In genomic region chr11:67163701-67164100, GRCm38 (mm10) we compare ENCODE assay signal across 30 mouse cellular contexts. TPM values are rescaled to one million over a fixed set of nuclear protein-coding genes. Genes with fewer than 3 reads are reported as not detected.
A peak's percentile ranks its signal among the peaks of the same experiment; 100 is the strongest.
DNase-seq lines count a peak whose midpoint lies in the region; TF ChIP-seq lines count a peak whose summit lies in the region.
"Had no signal": no experiment of that assay in that cellular context is flagged by ENCODE, and none has a peak within 500 bp of the region (broad histone marks: within the 10 kb centered on the region; RNA-seq: fewer than 3 reads in every experiment).

No protein-coding gene starts in this region.

- peak overlapping the region; percentile 40 for H3K27ac ChIP-seq in cortical plate, adult 2 months (ENCODE audit: insufficient read depth, low read length)
- H3K27ac ChIP-seq: hindbrain, embryonic 14.5 days; limb, embryonic 12.5 days; midbrain, embryonic 10.5 days; neural tube, embryonic 15.5 days had no signal

- no peak overlapping the region for H3K4me3 ChIP-seq in cortical plate, adult 2 months (ENCODE audit: insufficient read depth, low read length)
- H3K4me3 ChIP-seq: limb, embryonic 12.5 days; midbrain, embryonic 10.5 days; neural tube, embryonic 15.5 days had no signal

- no peaks in the 10 kb centered on the region for H3K4me1 ChIP-seq in cortical plate, adult 2 months (ENCODE audit: control insufficient read depth, insufficient read depth, low read length)
- H3K4me1 ChIP-seq: limb, embryonic 12.5 days; midbrain, embryonic 10.5 days; neural tube, embryonic 15.5 days had no signal

- intact Hi-C loops in left cerebral cortex, postnatal 4 days (cut with DNase I) = no loop called here

- TF ChIP-seq CTCF in cortical plate, adult 2 months (IDR thresholded peaks at IDR 0.05; ENCODE audit: extremely low read depth, insufficient read depth, low read length) = no peak

- DNase-seq in left cerebral cortex, adult 11 months (ENCODE audit: low spot score) = peak; percentile 23
- no peak for DNase-seq in left cerebral cortex, postnatal 4 days
- peak; percentile 33 for DNase-seq in ZHBTc4 (ENCODE audit: low read depth, low spot score)
- DNase-seq in left cerebral cortex, adult 9 months (ENCODE audit: low spot score in 2 of 2) = peak; percentile 38 to 56
- DNase-seq in layer of hippocampus, adult 8-10 months (ENCODE audit: low spot score in 2 of 2) = no peak
- no peak for DNase-seq in cerebellum, adult 9-11 months
- DNase-seq: adrenal gland, adult 8-10 months; B cell, adult 2 months; cerebellum, adult 2 months; forebrain, postnatal 0 days; gastrocnemius, postnatal 36 days; heart, postnatal 4 days; kidney, adult 18-20 months; kidney, postnatal 4 days; layer of hippocampus, adult 9-11 months; liver, postnatal 0 days; lung, postnatal 10 days; thymus, adult 2 months; thymus, postnatal 4 days had no signal

- no peak for TF ChIP-seq POLR2A in cortical plate, adult 2 months (IDR thresholded peaks at IDR 0.05; ENCODE audit: extremely low read depth, insufficient read depth, low read length)

RNA-seq across cellular contexts. Expression of gene Myh2, which starts 7.1 kb away (rescaled TPM):
- total RNA-seq in left cerebral cortex, postnatal 4 days (2021) = under 1 TPM; 0.48 to 0.56 TPM
- 0.44 and 0.47 TPM in 2 replicates for polyA plus RNA-seq in cortical plate, adult 2 months (2012; rRNA removed)
- total RNA-seq in layer of hippocampus, adult 8-10 months (2022) = under 1 TPM; 0.19 to 0.61 (median 0.29) TPM
- total RNA-seq: adrenal gland, adult 8-10 months had no signal
- polyA plus RNA-seq: cerebellum, adult 2 months; G1E; inflammation-experienced regulatory T-cells, adult 6 months; kidney, embryonic 16.5 days; liver, embryonic 11.5 days; liver, postnatal 0 days; Patski; small intestine, adult 2 months had no signal

RNA-seq across cellular contexts. Expression of gene Myh1, which starts 36.2 kb away (rescaled TPM):
- under 1 TPM; 0.30 to 0.32 TPM for total RNA-seq in left cerebral cortex, postnatal 4 days (2021)
- polyA plus RNA-seq in cortical plate, adult 2 months (2012; rRNA removed) = 0.23 and 0.32 TPM in 2 replicates
- total RNA-seq in layer of hippocampus, adult 8-10 months (2022) = under 1 TPM; 0.08 to 0.37 (median 0.16) TPM
- total RNA-seq: G1E had no signal
- polyA plus RNA-seq: cerebellum, adult 2 months; G1E; inflammation-experienced regulatory T-cells, adult 6 months; midbrain, embryonic 10.5 days; Patski; small intestine, adult 2 months had no signal

Comparison
In these comparisons a context has a peak if more than half of its experiments do, and no peak if none do; other contexts are left out.
1. DNase-seq: peak in left cerebral cortex, adult 11 months (single experiment), ZHBTc4 (single experiment) and left cerebral cortex, adult 9 months (2 of 2); none in left cerebral cortex, postnatal 4 days (single experiment), layer of hippocampus, adult 8-10 months (0 of 2) and cerebellum, adult 9-11 months (single experiment).